Mouse (Mus musculus) neural tube, embryonic 14.5 days (tissue): ENCODE measurements around the gene Acbd3. TPM values are rescaled to one million over a fixed set of nuclear protein-coding genes. Genes with fewer than 3 reads are reported as not detected.

Experiments
- ATAC-seq: fragments of 200-750 bp; cut with Nextera tagmentation; 2 replicates; pipeline ENCODE4 v1.8.0; 2017; ENCODE audit warnings: low read depth, mild to moderate bottlenecking, moderate TSS enrichment, moderate library complexity
- H3K27ac ChIP-seq: fragments of 300-500 bp; sonication (generic); 2 replicates; pipeline ENCODE4 v1.5.1; 2014; ENCODE audit warnings: low read depth, mild to moderate bottlenecking, control low read depth, low read length, moderate library complexity, mixed read lengths
- H3K27me3 ChIP-seq: fragments of 300-500 bp; sonication (generic); 2 replicates; pipeline ENCODE4 v1.6.1; 2014; ENCODE audit warnings: low read length; ENCODE audit not compliant: control insufficient read depth, insufficient read depth
- H3K36me3 ChIP-seq: fragments of 300-500 bp; sonication (generic); 2 replicates; pipeline ENCODE4 v1.6.1; 2014; ENCODE audit warnings: low read length, mixed read lengths; ENCODE audit not compliant: control insufficient read depth, insufficient read depth
- H3K4me1 ChIP-seq: fragments of 300-500 bp; sonication (generic); 2 replicates; pipeline ENCODE4 v1.6.1; 2014; ENCODE audit warnings: low read length; ENCODE audit not compliant: control insufficient read depth, insufficient read depth
- H3K4me2 ChIP-seq: fragments of 300-500 bp; sonication (generic); 2 replicates; pipeline ENCODE4 v1.6.1; 2014; ENCODE audit warnings: mild to moderate bottlenecking, low read depth, low read length, control low read depth
- H3K4me3 ChIP-seq: fragments of 300-500 bp; sonication (generic); 2 replicates; pipeline ENCODE4 v1.5.1; 2014; ENCODE audit warnings: low read depth, low read length, control low read depth, mixed read lengths
- H3K9ac ChIP-seq: fragments of 300-500 bp; sonication (generic); replicated peaks from 2 replicates; pipeline ENCODE4 v1.6.1; 2014; ENCODE audit warnings: low read depth, mild to moderate bottlenecking, control low read depth, low read length, mixed read lengths
- H3K9me3 ChIP-seq: fragments of 300-500 bp; sonication (generic); 2 replicates; pipeline ENCODE4 v1.6.1; 2016; ENCODE audit warnings: low read length; ENCODE audit not compliant: control insufficient read depth
- WGBS: fragments of 180-500 bp; shearing (Covaris S2); extraction: QIAGEN DNeasy Blood & Tissue Kit; methylation state at CpG from one replicate; pipeline ENCODE4 v1.1.7; 2014; 5-methylcytosine and 5-hydroxymethylcytosine counted together
- polyA plus RNA-seq: library from polyadenylated mRNA; unstranded; fragments of >200 nt; fragmentation: Nextera tagmentation; extraction: Ambion mirVana; gene quantifications from 2 replicates; pipeline ENCODE4 v1.2.1, GENCODE M21; 2014

The Acbd3 gene
- polyA plus RNA-seq, 1 experiment from 2014 or later: 31.1 TPM

GRCm38 (mm10) chr1:180767541-180768333 is 41.9 kb downstream of the Acbd3 start:
- peak; percentile 39 for ATAC-seq
- Histone ChIP-seq H3K36me3 (no peaks in the 10 kb centered on the region), H3K27me3 (no peaks in the 10 kb centered on the region), H3K27ac (peak overlapping the region; percentile 52), H3K4me1 (peaks cover 10% of the 10 kb centered on the region; the same call in 1 of the 2 replicates), H3K9me3 (no peaks in the 10 kb centered on the region), H3K4me2 (peak overlapping the region; percentile 63), H3K9ac (peak overlapping the region; percentile 62), H3K4me3 (peak overlapping the region; percentile 45)
- WGBS: 18% methylated on average over 10 of the region's 10 CpGs

- Histone ChIP-seq H3K4me3 (peak overlapping the region; percentile 45), H3K4me1 (peaks cover 6% of the 10 kb centered on the region; the same call in 1 of the 2 replicates), H3K36me3 (no peaks in the 10 kb centered on the region), H3K27me3 (no peaks in the 10 kb centered on the region), H3K9ac (peak overlapping the region; percentile 62), H3K27ac (peak overlapping the region; percentile 52), H3K9me3 (no peaks in the 10 kb centered on the region), H3K4me2 (peak overlapping the region; percentile 63)
- ATAC-seq: peak; percentile 87
- 3% methylated on average over 37 of the region's 37 CpGs for WGBS
These were observed 42.7 kb downstream of the Acbd3 start for GRCm38 (mm10) chr1:180768334-180769168.

DNA sequence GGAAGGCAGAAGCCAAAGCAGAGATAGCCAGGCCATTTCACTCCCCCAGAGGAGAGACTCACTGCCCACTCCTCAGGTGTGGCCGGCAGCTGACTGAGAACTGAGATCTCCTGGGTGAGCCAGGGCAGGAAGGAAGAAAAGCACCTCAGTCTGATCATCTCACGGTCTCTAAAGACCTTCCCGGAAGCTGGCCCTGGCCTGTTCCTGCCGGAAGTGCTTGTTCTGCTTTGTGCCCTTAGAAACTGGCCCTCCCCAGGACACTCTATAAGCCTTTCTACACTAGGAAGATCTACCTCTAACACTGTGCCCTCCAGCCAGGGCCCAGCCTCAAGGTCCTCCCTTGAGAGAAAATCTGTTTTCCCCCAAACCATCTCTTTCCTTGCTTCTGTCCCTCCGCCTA is 45.5 kb downstream of the Acbd3 start:
- ATAC-seq: no peak
- H3K4me1 ChIP-seq: 0 out of 2 replicates have a peak, but pooled peaks cover 5% of the 10 kb centered on the region
- 85% methylated on average over 5 of the region's 5 CpGs for WGBS
- no peaks in the 10 kb centered on the region for H3K9me3 ChIP-seq
- H3K36me3 ChIP-seq: no peaks in the 10 kb centered on the region
- no peak overlapping the region for H3K4me2 ChIP-seq
- H3K9ac ChIP-seq: no peak overlapping the region
- no peak overlapping the region for H3K27ac ChIP-seq
- no peaks in the 10 kb centered on the region for H3K27me3 ChIP-seq
- H3K4me3 ChIP-seq: no peak overlapping the region

DNA sequence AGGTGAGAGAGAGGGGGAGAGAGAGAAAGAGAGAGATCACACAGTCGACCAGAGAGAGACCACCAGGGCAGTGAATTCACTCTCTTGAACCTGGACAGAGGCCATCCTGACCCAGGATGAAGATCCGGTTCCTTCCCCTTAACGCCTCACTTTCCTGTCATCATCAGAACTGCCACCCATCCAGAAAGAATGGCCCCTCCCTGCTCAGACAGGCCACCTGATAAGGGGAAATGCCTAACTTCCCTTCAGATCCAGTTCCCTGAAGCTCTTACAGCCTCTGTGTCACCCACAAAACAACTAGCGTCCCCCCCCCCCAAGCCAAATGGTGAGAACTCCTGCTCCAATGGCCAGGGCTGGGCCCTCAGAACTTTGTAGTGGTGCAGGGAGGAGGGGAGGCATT is 45.9 kb downstream of the Acbd3 start:
- H3K4me3 ChIP-seq: no peak overlapping the region
- no peaks in the 10 kb centered on the region for H3K27me3 ChIP-seq
- no peak overlapping the region for H3K9ac ChIP-seq
- no peaks in the 10 kb centered on the region for H3K9me3 ChIP-seq
- no peaks in the 10 kb centered on the region for H3K36me3 ChIP-seq
- H3K27ac ChIP-seq: no peak overlapping the region
- ATAC-seq: no peak
- no peak overlapping the region for H3K4me2 ChIP-seq
- 0 out of 2 replicates have a peak, but pooled peaks cover 5% of the 10 kb centered on the region for H3K4me1 ChIP-seq
- 84% methylated on average over 4 of the region's 4 CpGs for WGBS

DNA sequence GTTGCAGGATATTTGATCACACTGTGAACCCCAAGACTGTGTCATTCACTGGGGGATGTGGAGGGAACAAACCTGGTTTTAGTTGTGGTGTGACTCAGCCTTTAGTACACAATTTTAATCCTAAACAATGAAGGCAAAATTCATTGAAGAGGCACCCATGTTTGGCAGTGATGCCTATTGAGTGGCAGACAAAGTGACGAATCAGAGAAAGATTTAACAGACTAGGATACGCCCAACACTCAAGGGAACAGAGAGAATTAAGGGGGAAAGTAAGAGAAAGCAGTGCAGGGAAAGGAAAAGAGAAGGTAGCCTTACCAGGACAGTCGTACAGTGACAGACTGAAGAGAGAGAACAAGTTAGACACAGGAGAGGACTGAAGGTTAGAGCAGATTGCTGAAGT is 46.4 kb downstream of the Acbd3 start:
- no peaks in the 10 kb centered on the region for H3K27me3 ChIP-seq
- H3K4me2 ChIP-seq: no peak overlapping the region
- no peak overlapping the region for H3K4me3 ChIP-seq
- H3K9me3 ChIP-seq: no peaks in the 10 kb centered on the region
- H3K27ac ChIP-seq: no peak overlapping the region
- ATAC-seq: no peak
- no peaks in the 10 kb centered on the region for H3K36me3 ChIP-seq
- WGBS: 96% methylated on average over 3 of the region's 3 CpGs
- H3K9ac ChIP-seq: no peak overlapping the region
- 0 out of 2 replicates have a peak, but pooled peaks cover 7% of the 10 kb centered on the region for H3K4me1 ChIP-seq

DNA sequence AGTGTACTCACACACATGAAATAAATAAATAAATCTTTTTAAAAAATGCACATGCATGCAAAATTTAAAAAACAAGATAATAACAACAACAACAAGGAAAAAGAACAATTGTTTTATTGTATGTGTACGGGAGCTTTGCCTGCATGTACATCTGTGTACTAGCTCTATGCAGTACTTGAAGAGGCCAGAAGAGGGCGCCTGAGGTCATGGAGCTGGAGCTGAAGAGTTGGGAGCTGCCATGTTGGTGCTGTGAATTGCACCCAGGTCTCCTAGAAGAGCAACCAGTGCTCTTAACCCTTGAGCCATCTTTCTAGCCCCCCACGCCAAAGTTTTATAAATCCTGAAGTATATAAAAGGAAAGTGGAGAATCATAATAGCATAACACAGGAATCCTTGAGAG is 48.8 kb downstream of the Acbd3 start:
- ATAC-seq: no peak
- no peaks in the 10 kb centered on the region; the same call in 1 of the 2 replicates for H3K27me3 ChIP-seq
- no peak overlapping the region for H3K4me3 ChIP-seq
- no peaks in the 10 kb centered on the region for H3K36me3 ChIP-seq
- H3K4me2 ChIP-seq: no peak overlapping the region
- H3K9me3 ChIP-seq: no peaks in the 10 kb centered on the region
- 59% methylated on average over 3 of the region's 3 CpGs for WGBS
- 0 out of 2 replicates have a peak, but pooled peaks cover 5% of the 10 kb centered on the region for H3K4me1 ChIP-seq
- no peak overlapping the region for H3K9ac ChIP-seq
- no peak overlapping the region for H3K27ac ChIP-seq

- 92% methylated on average over 10 of the region's 10 CpGs for WGBS
- no peak overlapping the region for H3K27ac ChIP-seq
- no peak overlapping the region for H3K9ac ChIP-seq
- no peak overlapping the region for H3K4me2 ChIP-seq
- H3K4me3 ChIP-seq: no peak overlapping the region
- H3K4me1 ChIP-seq: 0 out of 2 replicates have a peak, but pooled peaks cover 5% of the 10 kb centered on the region
- H3K9me3 ChIP-seq: no peaks in the 10 kb centered on the region
- no peak for ATAC-seq
- H3K27me3 ChIP-seq: no peaks in the 10 kb centered on the region; the same call in 1 of the 2 replicates
- H3K36me3 ChIP-seq: no peaks in the 10 kb centered on the region
These were observed 49.5 kb downstream of the Acbd3 start for GRCm38 (mm10) chr1:180775317-180775716.

DNA sequence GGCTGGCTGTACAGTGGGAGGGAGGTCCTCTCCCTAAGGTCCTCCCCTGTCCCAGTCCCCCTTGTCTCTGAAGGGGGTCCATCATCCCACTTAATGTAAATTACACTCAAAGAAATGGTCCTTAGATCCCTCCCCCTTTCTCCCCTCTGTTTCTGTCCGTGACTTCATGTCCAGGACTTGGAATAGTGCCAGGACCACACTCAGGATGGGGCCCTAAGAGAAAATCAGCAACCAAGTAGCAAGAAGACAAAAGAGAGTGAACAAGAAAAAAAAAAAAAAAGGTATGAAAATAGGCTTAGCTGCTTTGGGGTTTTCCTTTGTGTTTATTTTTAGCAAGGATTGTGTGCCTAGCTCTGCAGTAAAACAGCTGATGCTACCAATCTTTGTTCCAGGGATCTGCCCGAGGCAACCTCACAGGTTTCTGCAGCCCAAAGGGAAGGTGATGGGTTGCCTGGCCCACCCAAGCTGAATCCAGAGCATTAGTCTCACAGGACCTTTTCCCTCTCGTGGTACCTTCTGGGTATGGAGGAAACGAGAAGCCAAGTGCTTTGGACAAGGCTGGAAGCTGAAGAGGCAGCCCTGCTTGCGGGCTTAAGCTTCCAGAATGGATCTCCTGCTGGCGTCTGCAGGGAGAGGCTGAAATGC is 50.1 kb downstream of the Acbd3 start:
- no peaks in the 10 kb centered on the region for H3K36me3 ChIP-seq
- ATAC-seq: no peak
- no peaks in the 10 kb centered on the region; the same call in 1 of the 2 replicates for H3K27me3 ChIP-seq
- WGBS: 58% methylated on average over 6 of the region's 6 CpGs
- no peak overlapping the region for H3K4me3 ChIP-seq
- H3K9me3 ChIP-seq: no peaks in the 10 kb centered on the region
- H3K4me2 ChIP-seq: no peak overlapping the region
- H3K9ac ChIP-seq: no peak overlapping the region
- no peak overlapping the region for H3K27ac ChIP-seq
- 0 out of 2 replicates have a peak, but pooled peaks cover 5% of the 10 kb centered on the region for H3K4me1 ChIP-seq
